Mouse (Mus musculus) liver, embryonic 14.5 days (tissue): Measurements from ENCODE around the gene Tulp1.

Experiments
- CTCF ChIP-seq: IDR thresholded peaks from 2 replicates; pipeline ENCODE4 v1.5.1; 2016; ENCODE audit warnings: antibody characterized with exemption, low read depth, control low read depth
- EP300 ChIP-seq: IDR thresholded peaks from 2 replicates; pipeline ENCODE4 v1.6.1; 2016; ENCODE audit warnings: antibody characterized with exemption, low read depth

GRCm38 (mm10) chr17:28386150-28386905 lies 21.3 kb upstream of the Tulp1 start:
- TF ChIP-seq CTCF (peak; percentile 92), EP300 (no peak)
